Mouse (Mus musculus) lung, embryonic 14.5 days (tissue): ENCODE results near the gene Ltbp1. TPM values are rescaled to one million over a fixed set of nuclear protein-coding genes. Genes with fewer than 3 reads are reported as not detected.

ENCODE experiments used
- ATAC-seq: fragments of 200-750 bp; cut with Nextera tagmentation; 2 replicates; pipeline ENCODE4 v1.8.0; 2017; ENCODE audit warnings: mild to moderate bottlenecking, moderate TSS enrichment, moderate library complexity; ENCODE audit not compliant: insufficient read depth
- DNase-seq: peaks from one replicate; pipeline ENCODE4 v3.0.0-alpha.2; 2015
- H3K27ac ChIP-seq: fragments of 300-500 bp; sonication (generic); 2 replicates; pipeline ENCODE4 v1.5.1; 2014; ENCODE audit warnings: low read depth, mild to moderate bottlenecking, moderate library complexity
- H3K27me3 ChIP-seq: fragments of 300-500 bp; sonication (generic); 2 replicates; pipeline ENCODE4 v1.6.1; 2014; ENCODE audit warnings: low read length, control low read depth; ENCODE audit not compliant: insufficient read depth
- H3K36me3 ChIP-seq: fragments of 300-500 bp; sonication (generic); 2 replicates; pipeline ENCODE4 v1.6.1; 2014; ENCODE audit warnings: control low read depth; ENCODE audit not compliant: insufficient read depth
- H3K4me1 ChIP-seq: fragments of 300-500 bp; sonication (generic); 2 replicates; pipeline ENCODE4 v1.6.1; 2014; ENCODE audit warnings: antibody characterized with exemption, control low read depth; ENCODE audit not compliant: insufficient read depth
- H3K4me2 ChIP-seq: fragments of 300-500 bp; sonication (generic); 2 replicates; pipeline ENCODE4 v1.6.1; 2014; ENCODE audit warnings: mild to moderate bottlenecking
- H3K4me3 ChIP-seq: fragments of 300-500 bp; sonication (generic); 2 replicates; pipeline ENCODE4 v1.5.1; 2014; ENCODE audit warnings: low read depth, low read length
- H3K9ac ChIP-seq: fragments of 300-500 bp; sonication (generic); 2 replicates; pipeline ENCODE4 v1.6.1; 2014
- H3K9me3 ChIP-seq: fragments of 300-500 bp; sonication (generic); 2 replicates; pipeline ENCODE4 v1.6.1; 2016; ENCODE audit warnings: low read depth, low read length, control low read depth
- CTCF ChIP-seq: IDR thresholded peaks from 2 replicates; pipeline ENCODE4 v1.5.1; 2016; ENCODE audit warnings: antibody characterized with exemption, low read depth
- WGBS: fragments of 180-500 bp; shearing (Covaris S2); extraction: QIAGEN DNeasy Blood & Tissue Kit; methylation state at CpG from one replicate; pipeline ENCODE4 v1.1.7; 2014; 5-methylcytosine and 5-hydroxymethylcytosine counted together
- polyA plus RNA-seq: library from polyadenylated mRNA; unstranded; fragments of >200 nt; fragmentation: Nextera tagmentation; extraction: Ambion mirVana; gene quantifications from 2 replicates; pipeline ENCODE4 v1.2.1, GENCODE M21; 2014

Gene Ltbp1
- polyA plus RNA-seq, 1 experiment from 2014 or later: 33.8 TPM

DNA sequence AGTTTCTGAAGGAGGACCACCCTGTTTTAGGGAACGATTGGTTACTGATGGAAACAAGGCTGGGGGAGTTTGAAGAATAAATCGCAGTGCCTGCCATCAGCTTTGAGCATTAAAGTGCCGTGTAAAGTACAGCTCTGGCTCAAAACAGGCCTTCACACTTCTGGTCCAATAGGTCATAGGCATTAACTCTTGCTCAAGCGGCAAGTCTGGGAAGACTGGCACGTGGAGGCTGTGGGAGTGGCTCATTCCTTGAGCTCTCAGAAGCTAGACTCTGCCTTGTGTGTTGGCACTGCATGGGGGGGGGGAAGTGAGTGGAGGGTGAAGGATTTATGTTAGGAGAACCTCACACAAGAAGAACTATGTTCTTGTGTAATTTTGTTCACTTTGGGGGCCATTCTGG lies 363.2 kb downstream of the Ltbp1 start:
- Histone ChIP-seq H3K4me1 (no peaks in the 10 kb centered on the region), H3K9me3 (no peaks in the 10 kb centered on the region), H3K4me3 (no peak overlapping the region), H3K27ac (no peak overlapping the region), H3K9ac (no peak overlapping the region), H3K36me3 (peaks cover 8% of the 10 kb centered on the region; the same call in 1 of the 2 replicates), H3K4me2 (no peak overlapping the region), H3K27me3 (no peaks in the 10 kb centered on the region)
- TF ChIP-seq CTCF: no peak
- 37% methylated on average over 5 of the region's 5 CpGs for WGBS
- DNase-seq: peak; percentile 90
- ATAC-seq: peak; percentile 90

DNA sequence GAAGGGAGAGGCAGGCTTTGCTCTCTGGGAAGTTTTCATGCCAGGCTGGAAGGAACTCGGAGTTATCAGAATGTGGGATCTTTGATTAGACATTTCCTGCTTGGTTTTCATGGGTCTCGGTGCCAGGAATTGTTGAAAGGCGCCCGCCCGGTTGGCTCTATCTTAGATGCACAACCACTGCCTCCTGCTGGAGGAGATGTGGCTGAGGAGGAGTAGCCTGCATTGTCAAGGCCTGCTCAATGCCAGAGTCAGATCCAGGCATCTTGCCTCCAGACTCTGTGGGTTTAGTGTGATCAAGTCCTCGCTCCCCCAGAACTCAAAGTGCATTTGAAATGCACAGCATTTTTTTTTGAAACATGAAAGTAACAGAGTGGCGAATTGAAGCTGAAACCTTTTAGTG lies 364.0 kb downstream of the Ltbp1 start:
- no peak overlapping the region for H3K27ac ChIP-seq
- DNase-seq: peak; percentile 70
- H3K4me3 ChIP-seq: no peak overlapping the region
- H3K27me3 ChIP-seq: no peaks in the 10 kb centered on the region
- no peaks in the 10 kb centered on the region for H3K4me1 ChIP-seq
- no peak for ATAC-seq
- H3K36me3 ChIP-seq: peaks cover 4% of the 10 kb centered on the region; the same call in 1 of the 2 replicates
- H3K9ac ChIP-seq: no peak overlapping the region
- 58% methylated on average over 7 of the region's 7 CpGs for WGBS
- peak; percentile 59 for TF ChIP-seq CTCF
- no peaks in the 10 kb centered on the region for H3K9me3 ChIP-seq
- no peak overlapping the region for H3K4me2 ChIP-seq

DNA sequence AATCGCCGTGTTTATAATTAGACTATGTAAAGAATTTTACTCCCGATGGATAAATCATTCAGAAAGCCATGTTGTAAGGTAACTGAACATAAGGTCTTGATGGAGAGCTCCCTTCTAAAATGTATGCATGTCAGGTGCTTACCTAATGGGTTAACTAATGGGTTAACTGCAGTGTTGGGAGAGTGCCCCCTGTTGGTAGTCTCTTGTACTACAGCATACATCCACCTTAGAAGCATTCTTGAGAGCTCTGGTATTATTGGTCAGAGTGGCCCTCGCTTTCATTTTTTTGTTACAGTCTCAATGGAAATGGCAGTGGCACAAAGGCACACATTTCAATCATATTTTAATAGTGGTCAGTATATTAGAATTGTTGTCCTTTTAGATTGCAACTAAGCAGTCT lies 364.8 kb downstream of the Ltbp1 start:
- WGBS: 83% methylated on average over 4 of the region's 4 CpGs

DNA sequence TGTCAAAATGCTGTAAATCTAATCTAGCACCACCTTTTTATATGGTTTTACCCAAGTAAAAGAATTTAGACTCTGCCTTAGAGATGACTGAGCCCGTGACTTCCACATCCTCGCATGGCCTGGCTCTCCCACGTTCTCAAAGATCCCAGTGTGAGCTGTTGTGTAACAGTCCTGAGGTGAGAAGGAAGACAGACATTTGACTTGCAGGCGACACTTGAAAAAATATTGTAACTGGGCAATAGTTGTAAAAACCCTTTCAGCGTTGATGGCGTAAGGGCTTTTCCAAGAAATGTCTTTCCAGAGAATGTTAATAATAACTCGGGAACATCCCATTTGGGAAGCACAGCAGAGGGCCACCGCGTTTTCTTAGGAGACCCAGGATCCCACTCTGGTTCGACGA lies 366.3 kb downstream of the Ltbp1 start:
- H3K36me3 ChIP-seq: no peaks in the 10 kb centered on the region
- H3K4me2 ChIP-seq: no peak overlapping the region
- WGBS: 81% methylated on average over 11 of the region's 11 CpGs
- TF ChIP-seq CTCF: no peak
- H3K9ac ChIP-seq: no peak overlapping the region
- no peak overlapping the region for H3K4me3 ChIP-seq
- H3K27me3 ChIP-seq: no peaks in the 10 kb centered on the region
- H3K9me3 ChIP-seq: no peaks in the 10 kb centered on the region
- no peak overlapping the region for H3K27ac ChIP-seq
- ATAC-seq: no peak
- no peaks in the 10 kb centered on the region for H3K4me1 ChIP-seq
- DNase-seq: no peak

More for the DNA sequence above, 364.8 kb downstream of the Ltbp1 start:
- Histone ChIP-seq H3K36me3 (peaks cover 4% of the 10 kb centered on the region; the same call in 1 of the 2 replicates), H3K9me3 (no peaks in the 10 kb centered on the region), H3K27ac (no peak overlapping the region), H3K4me2 (no peak overlapping the region), H3K4me3 (no peak overlapping the region), H3K9ac (no peak overlapping the region), H3K4me1 (no peaks in the 10 kb centered on the region), H3K27me3 (no peaks in the 10 kb centered on the region)
- DNase-seq (peak; percentile 66), ATAC-seq (no peak)
- peak; percentile 72 for TF ChIP-seq CTCF

DNA sequence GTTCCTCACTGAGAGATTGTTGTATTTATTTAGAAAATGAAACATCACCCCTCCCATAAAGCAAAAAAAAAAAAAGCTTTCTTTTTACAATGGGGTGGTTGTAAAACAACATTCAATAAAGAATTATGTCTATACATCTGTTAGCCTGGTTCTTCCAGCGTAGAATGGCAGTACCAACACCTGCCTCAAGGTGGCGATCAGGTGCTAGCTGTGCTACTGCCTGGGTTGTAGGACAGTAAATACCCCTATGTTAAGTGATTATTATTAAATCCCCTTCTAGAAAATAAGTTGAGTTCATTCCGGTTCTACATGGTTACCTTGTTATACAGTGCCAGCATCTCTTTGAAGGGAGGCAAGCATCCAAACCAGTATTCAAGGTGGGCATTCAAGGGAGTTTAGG lies 367.0 kb downstream of the Ltbp1 start:
- 61% methylated on average over 3 of the region's 3 CpGs for WGBS
- DNase-seq (peak; percentile 70), ATAC-seq (no peak)
- no peak overlapping the region for H3K27ac ChIP-seq
- no peak overlapping the region for H3K4me2 ChIP-seq
- H3K36me3 ChIP-seq: no peaks in the 10 kb centered on the region
- peak; percentile 74 for TF ChIP-seq CTCF
- H3K27me3 ChIP-seq: no peaks in the 10 kb centered on the region
- no peak overlapping the region for H3K4me3 ChIP-seq
- H3K9me3 ChIP-seq: no peaks in the 10 kb centered on the region
- H3K4me1 ChIP-seq: no peaks in the 10 kb centered on the region
- H3K9ac ChIP-seq: no peak overlapping the region

DNA sequence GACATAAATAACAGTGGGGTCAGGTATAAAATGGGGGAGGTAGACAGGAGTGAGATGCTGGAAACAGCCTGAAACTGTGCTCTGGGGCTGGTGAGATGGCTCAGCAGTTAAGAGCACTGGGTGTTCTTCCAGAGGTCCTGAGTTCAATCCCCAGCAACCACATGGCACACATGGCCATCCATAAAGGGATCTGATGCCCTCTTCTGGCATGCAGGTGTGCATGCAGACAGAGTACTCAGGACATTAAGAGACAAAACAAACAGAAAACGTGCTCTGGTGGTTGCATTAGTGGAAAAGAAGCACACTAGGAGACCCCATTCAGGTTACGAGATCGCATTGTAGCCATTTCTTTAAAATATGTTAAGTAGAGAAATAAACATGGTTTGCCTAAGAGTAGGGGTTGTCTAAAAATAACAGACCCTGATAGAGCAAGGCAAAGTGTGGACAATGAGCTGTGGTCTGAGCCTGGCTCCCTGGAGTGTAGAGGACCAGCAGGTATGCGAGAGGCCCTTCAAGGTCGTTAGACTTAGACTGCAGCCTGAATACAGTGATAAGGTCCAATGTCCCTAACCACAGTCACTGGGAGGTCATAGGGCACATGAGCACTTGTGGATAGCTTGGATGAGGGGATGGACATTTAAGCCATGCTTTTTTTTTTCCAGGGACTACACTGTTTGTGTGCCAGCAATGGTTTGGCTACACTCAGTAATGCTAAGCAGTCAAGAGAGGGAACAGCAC lies 369.1 kb downstream of the Ltbp1 start:
- Histone ChIP-seq H3K9me3 (no peaks in the 10 kb centered on the region), H3K4me1 (no peaks in the 10 kb centered on the region), H3K36me3 (no peaks in the 10 kb centered on the region), H3K9ac (no peak overlapping the region), H3K27ac (no peak overlapping the region), H3K4me3 (no peak overlapping the region), H3K4me2 (no peak overlapping the region), H3K27me3 (no peaks in the 10 kb centered on the region)
- WGBS: 61% methylated on average over 5 of the region's 5 CpGs
- ATAC-seq: no peak
- peak; percentile 29; the same call in 1 of the 2 replicates for TF ChIP-seq CTCF
- no peak for DNase-seq

DNA sequence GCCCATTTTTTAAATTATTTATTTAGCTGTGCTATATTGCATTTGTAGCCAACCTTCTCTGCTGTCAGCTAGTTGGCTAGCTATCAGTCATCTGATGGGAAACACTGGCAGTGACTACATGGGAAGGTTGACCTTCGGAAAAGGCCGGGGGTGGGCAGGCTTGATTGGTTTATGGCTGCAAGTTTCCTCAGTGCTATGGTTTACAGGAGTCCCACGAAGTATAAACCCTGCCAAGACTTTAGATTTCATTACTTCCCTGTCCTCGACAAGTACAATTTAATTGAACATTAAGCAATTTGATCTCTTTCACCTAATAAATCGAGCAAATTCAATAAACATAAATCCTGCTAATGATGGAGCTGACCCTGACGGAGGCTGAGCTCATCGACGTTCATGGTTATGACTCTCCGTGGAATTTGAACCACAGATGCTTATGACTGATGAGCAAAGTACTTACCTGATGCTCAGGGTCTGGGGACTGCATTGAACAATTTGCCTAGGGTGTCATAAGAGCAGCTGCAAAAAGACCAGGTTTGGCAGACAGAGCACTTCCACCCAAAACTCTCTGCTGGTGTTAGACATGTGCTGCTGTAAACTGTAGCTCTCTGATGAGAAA lies 373.0 kb downstream of the Ltbp1 start:
- no peak overlapping the region for H3K4me2 ChIP-seq
- DNase-seq: peak; percentile 29
- no peak overlapping the region for H3K9ac ChIP-seq
- no peak overlapping the region for H3K4me3 ChIP-seq
- H3K36me3 ChIP-seq: no peaks in the 10 kb centered on the region
- ATAC-seq: peak; percentile 71; the same call in 1 of the 2 replicates
- H3K27ac ChIP-seq: no peak overlapping the region
- no peaks in the 10 kb centered on the region for H3K9me3 ChIP-seq
- TF ChIP-seq CTCF: no peak
- H3K4me1 ChIP-seq: no peaks in the 10 kb centered on the region
- H3K27me3 ChIP-seq: no peaks in the 10 kb centered on the region
- 42% methylated on average over 9 of the region's 9 CpGs for WGBS
